Mouse (Mus musculus): ENCODE measurements around the gene Alg14. TPM values are rescaled to one million over a fixed set of nuclear protein-coding genes. Genes with fewer than 3 reads are reported as not detected.

Alg14 gene
- polyA plus RNA-seq, 1 experiment from 2014 or later, result 42.9 TPM

GRCm38 (mm10) chr3:121354861-121355470 lies 63.4 kb downstream of the Alg14 start:
- no peak overlapping the region for H3K27ac ChIP-seq (replicated peaks)
- no peak overlapping the region for H3K4me2 ChIP-seq (replicated peaks)
- H3K36me3 ChIP-seq, result no peaks in the 10 kb centered on the region
- no peak for ATAC-seq (ENCODE audit: insufficient number of reproducible peaks, low FRiP score, low TSS enrichment, low read depth)
- H3K9ac ChIP-seq, result no peak overlapping the region
- peaks cover 8% of the 10 kb centered on the region for H3K4me1 ChIP-seq
- 73% methylated on average over 18 of the region's 18 CpGs for WGBS
- H3K27me3 ChIP-seq, result no peaks in the 10 kb centered on the region
- no peak overlapping the region for H3K4me3 ChIP-seq (replicated peaks)
- no peaks in the 10 kb centered on the region for H3K9me3 ChIP-seq (replicated peaks)

DNA sequence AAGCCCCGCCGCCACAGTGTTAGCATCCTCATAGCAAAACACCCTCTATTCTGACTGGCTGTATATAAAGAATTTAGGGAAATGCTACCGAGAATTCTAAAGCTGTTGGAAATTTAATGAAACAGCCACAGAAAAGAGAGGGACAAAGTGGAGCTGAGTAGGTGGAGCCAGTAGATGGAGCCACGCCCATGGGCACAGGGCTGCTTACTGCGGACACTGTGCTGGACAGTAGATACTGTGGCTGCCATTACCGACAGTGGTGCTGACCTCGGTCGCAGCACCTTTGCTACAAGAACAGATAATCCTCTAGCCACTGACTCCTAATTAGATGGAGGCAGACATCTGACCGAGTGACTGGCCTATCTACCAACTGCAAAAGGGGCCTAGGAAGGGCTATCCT lies 64.0 kb downstream of the Alg14 start:
- H3K27ac ChIP-seq (replicated peaks), result no peak overlapping the region
- no peak overlapping the region for H3K4me3 ChIP-seq (replicated peaks)
- 0 out of 2 replicates have a peak, but pooled peaks cover 2% of the 10 kb centered on the region for H3K4me1 ChIP-seq
- WGBS, result 88% methylated on average over 9 of the region's 9 CpGs
- ATAC-seq (ENCODE audit: insufficient number of reproducible peaks, low FRiP score, low TSS enrichment, low read depth), result no peak
- no peaks in the 10 kb centered on the region for H3K9me3 ChIP-seq (replicated peaks)
- H3K9ac ChIP-seq, result no peak overlapping the region
- H3K36me3 ChIP-seq, result no peaks in the 10 kb centered on the region
- H3K27me3 ChIP-seq, result no peaks in the 10 kb centered on the region
- no peak overlapping the region for H3K4me2 ChIP-seq (replicated peaks)

DNA sequence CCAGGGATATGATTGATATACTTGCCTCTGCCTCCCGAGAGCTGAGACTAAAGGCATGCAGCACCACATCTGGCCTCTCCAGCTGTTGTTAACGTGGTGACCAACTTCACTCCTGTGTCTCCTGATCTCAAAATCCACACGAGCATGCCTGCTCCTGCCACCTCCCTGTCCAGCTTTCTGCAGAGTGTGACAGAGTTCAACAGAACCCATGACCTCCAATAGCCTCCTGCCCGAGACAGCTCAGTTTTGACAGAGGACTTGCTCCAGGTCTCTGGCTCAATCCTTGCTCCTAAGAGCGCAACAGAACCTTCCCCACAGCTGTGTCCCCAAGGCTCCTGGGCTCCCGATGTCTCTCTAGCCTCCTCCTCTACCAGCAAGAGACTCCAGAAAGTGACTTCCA lies 64.5 kb downstream of the Alg14 start:
- Histone ChIP-seq H3K27me3 (no peaks in the 10 kb centered on the region), H3K4me3 (replicated peaks) (no peak overlapping the region), H3K36me3 (no peaks in the 10 kb centered on the region), H3K27ac (replicated peaks) (no peak overlapping the region), H3K9me3 (replicated peaks) (no peaks in the 10 kb centered on the region), H3K4me2 (replicated peaks) (no peak overlapping the region), H3K9ac (no peak overlapping the region), H3K4me1 (no peaks in the 10 kb centered on the region)
- ATAC-seq (ENCODE audit: insufficient number of reproducible peaks, low FRiP score, low TSS enrichment, low read depth), result no peak
- WGBS, result 75% methylated on average over 6 of the region's 6 CpGs

DNA sequence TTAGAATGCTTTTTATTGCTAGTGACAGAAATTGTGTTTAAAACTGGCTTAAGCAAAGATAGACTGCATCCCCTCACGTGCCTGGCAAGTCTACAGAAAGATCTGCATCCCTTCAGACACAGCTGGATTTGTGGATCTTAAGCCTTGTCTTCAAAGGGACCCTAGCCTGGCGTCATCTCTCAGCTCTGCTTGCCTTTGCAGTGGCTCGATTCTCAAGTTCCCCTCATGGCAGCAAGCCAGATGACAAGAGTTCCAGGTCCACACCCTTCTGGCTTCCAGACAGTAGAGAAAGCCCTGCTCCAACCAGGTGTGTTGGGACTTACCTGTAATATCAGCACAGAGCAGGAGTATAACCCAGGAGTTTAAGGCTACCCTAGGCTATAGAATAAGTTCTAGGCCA lies 65.5 kb downstream of the Alg14 start:
- Histone ChIP-seq H3K9ac (no peak overlapping the region), H3K4me3 (replicated peaks) (no peak overlapping the region), H3K4me2 (replicated peaks) (no peak overlapping the region), H3K27me3 (no peaks in the 10 kb centered on the region), H3K4me1 (no peaks in the 10 kb centered on the region), H3K36me3 (no peaks in the 10 kb centered on the region), H3K9me3 (replicated peaks) (no peaks in the 10 kb centered on the region), H3K27ac (replicated peaks) (no peak overlapping the region)
- 27% methylated on average over 3 of the region's 3 CpGs for WGBS
- no peak for ATAC-seq (ENCODE audit: insufficient number of reproducible peaks, low FRiP score, low TSS enrichment, low read depth)

DNA sequence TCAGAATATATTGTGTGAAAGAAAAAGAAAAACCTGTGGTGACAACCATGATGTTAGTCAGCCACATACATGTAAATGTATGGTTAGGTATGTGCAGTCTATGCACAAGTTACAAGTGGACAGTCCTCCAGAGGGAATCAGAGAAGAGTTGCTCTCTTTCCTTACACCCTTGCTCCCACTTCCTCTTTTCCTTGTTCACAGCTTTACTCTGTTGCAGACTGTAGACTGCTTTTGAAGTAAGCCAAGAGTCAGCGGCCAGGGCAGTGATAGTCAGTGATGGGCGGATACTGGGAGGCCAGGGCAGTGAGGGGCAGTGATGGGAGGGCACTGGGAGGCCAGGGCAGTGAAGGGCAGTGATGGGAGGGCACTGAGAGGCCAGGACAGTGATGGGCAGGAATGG lies 66.7 kb downstream of the Alg14 start:
- no peak for ATAC-seq (ENCODE audit: insufficient number of reproducible peaks, low FRiP score, low TSS enrichment, low read depth)
- WGBS, result 57% methylated on average over 2 of the region's 2 CpGs
- no peak overlapping the region for H3K4me3 ChIP-seq (replicated peaks)

DNA sequence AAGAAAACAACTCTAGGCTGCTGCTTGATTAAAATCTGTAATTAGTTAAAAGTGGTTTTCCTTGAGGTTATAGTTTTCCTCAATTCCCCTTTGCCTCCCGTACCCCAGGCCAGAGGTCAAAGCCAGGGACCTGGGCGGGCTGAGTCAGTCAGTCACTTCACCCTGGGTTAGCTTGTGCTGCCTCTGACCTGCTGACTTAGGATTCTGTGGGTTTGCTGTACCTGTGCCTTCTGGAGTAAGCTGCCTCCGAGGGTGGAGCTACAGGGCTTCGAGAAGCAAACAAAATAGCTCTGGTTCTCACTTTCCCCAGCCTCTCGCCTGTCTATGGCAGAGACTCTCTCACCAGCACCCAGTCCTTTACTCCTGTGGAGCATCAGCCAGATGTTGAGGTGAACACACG lies 67.3 kb downstream of the Alg14 start:
- H3K4me2 ChIP-seq (replicated peaks), result no peak overlapping the region
- no peak overlapping the region for H3K4me3 ChIP-seq (replicated peaks)
- no peaks in the 10 kb centered on the region for H3K9me3 ChIP-seq (replicated peaks)
- no peak overlapping the region for H3K9ac ChIP-seq
- 69% methylated on average over 6 of the region's 6 CpGs for WGBS
- H3K36me3 ChIP-seq, result no peaks in the 10 kb centered on the region
- no peaks in the 10 kb centered on the region for H3K27me3 ChIP-seq
- ATAC-seq (ENCODE audit: insufficient number of reproducible peaks, low FRiP score, low TSS enrichment, low read depth), result no peak
- no peaks in the 10 kb centered on the region for H3K4me1 ChIP-seq
- no peak overlapping the region for H3K27ac ChIP-seq (replicated peaks)

More for the DNA sequence above, 66.7 kb downstream of the Alg14 start:
- Histone ChIP-seq H3K36me3 (no peaks in the 10 kb centered on the region), H3K4me2 (replicated peaks) (no peak overlapping the region), H3K27me3 (no peaks in the 10 kb centered on the region), H3K9ac (no peak overlapping the region), H3K27ac (replicated peaks) (no peak overlapping the region), H3K9me3 (replicated peaks) (no peaks in the 10 kb centered on the region), H3K4me1 (no peaks in the 10 kb centered on the region)

DNA sequence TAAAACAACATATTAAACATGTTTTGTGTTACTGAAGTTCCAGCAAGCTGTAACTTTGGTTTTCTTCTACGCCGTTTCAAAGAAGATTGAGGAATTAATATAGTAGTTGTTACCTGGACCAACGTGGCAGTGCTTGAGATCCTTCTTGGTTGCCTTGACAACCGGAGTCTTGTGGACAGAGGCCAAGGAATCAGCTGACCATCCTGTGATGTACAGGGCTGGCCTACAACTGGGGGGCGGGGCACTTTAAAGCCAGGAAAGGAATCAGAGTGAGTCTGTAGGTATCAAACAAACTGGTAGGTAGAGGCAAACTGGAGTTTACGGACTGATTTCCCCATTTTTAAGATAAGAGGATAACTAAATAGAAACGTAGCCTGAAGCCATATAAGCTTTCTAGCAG lies 67.7 kb downstream of the Alg14 start:
- Histone ChIP-seq H3K36me3 (no peaks in the 10 kb centered on the region), H3K4me1 (peaks cover under 1% of the 10 kb centered on the region; the same call in 1 of the 2 replicates), H3K4me3 (replicated peaks) (no peak overlapping the region), H3K4me2 (replicated peaks) (no peak overlapping the region), H3K27me3 (no peaks in the 10 kb centered on the region), H3K9ac (no peak overlapping the region), H3K9me3 (replicated peaks) (no peaks in the 10 kb centered on the region), H3K27ac (replicated peaks) (no peak overlapping the region)
- no peak for ATAC-seq (ENCODE audit: insufficient number of reproducible peaks, low FRiP score, low TSS enrichment, low read depth)
- WGBS, result 83% methylated on average over 7 of the region's 7 CpGs

- Histone ChIP-seq H3K27ac (replicated peaks) (no peak overlapping the region), H3K9ac (no peak overlapping the region), H3K36me3 (no peaks in the 10 kb centered on the region), H3K4me3 (replicated peaks) (no peak overlapping the region), H3K27me3 (no peaks in the 10 kb centered on the region), H3K4me1 (peaks cover 6% of the 10 kb centered on the region; the same call in 1 of the 2 replicates), H3K9me3 (replicated peaks) (no peaks in the 10 kb centered on the region), H3K4me2 (replicated peaks) (no peak overlapping the region)
- 41% methylated on average over 1 of the region's 1 CpGs for WGBS
- ATAC-seq (ENCODE audit: insufficient number of reproducible peaks, low FRiP score, low TSS enrichment, low read depth), result no peak
Measured at GRCm38 (mm10) chr3:121362002-121362401, 70.4 kb downstream of the Alg14 start.

- Histone ChIP-seq H3K9ac (no peak overlapping the region), H3K36me3 (no peaks in the 10 kb centered on the region), H3K4me3 (replicated peaks) (no peak overlapping the region), H3K9me3 (replicated peaks) (no peaks in the 10 kb centered on the region), H3K27me3 (no peaks in the 10 kb centered on the region), H3K4me2 (replicated peaks) (no peak overlapping the region), H3K27ac (replicated peaks) (no peak overlapping the region), H3K4me1 (peaks cover 6% of the 10 kb centered on the region; the same call in 1 of the 2 replicates)
- no peak for ATAC-seq (ENCODE audit: insufficient number of reproducible peaks, low FRiP score, low TSS enrichment, low read depth)
- 34% methylated on average over 4 of the region's 4 CpGs for WGBS
Measured at GRCm38 (mm10) chr3:121364388-121364787, 72.8 kb downstream of the Alg14 start.

DNA sequence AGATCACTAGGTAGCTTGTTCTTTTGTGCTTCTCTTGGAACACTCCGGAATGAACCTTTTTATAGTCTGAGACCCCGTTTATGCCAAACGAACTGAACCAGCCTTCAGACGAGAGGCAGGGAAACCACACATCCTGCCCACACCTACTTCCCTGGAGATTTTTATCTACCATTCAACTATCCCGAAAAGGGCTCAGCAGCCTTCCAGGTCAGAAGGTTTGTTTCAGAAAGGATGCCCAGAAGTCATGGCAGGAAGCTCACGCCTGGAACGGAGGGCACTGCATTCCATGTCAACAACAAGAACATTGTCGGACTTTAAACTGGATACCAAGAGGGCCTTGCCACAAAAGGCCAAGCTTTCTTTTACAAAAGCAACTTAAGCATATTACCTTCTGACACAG lies 73.6 kb downstream of the Alg14 start:
- no peaks in the 10 kb centered on the region for H3K9me3 ChIP-seq (replicated peaks)
- H3K36me3 ChIP-seq, result no peaks in the 10 kb centered on the region
- H3K4me1 ChIP-seq, result peaks cover 6% of the 10 kb centered on the region; the same call in 1 of the 2 replicates
- no peak for ATAC-seq (ENCODE audit: insufficient number of reproducible peaks, low FRiP score, low TSS enrichment, low read depth)
- H3K27ac ChIP-seq (replicated peaks), result 0 out of 2 replicates have a peak overlapping the region, but pooled peaks have one; percentile 13
- H3K4me3 ChIP-seq (replicated peaks), result no peak overlapping the region
- WGBS, result 52% methylated on average over 8 of the region's 8 CpGs
- no peak overlapping the region for H3K4me2 ChIP-seq (replicated peaks)
- no peaks in the 10 kb centered on the region for H3K27me3 ChIP-seq
- H3K9ac ChIP-seq, result no peak overlapping the region

- WGBS, result 86% methylated on average over 4 of the region's 4 CpGs
- H3K4me1 ChIP-seq, result peaks cover 26% of the 10 kb centered on the region
Measured at GRCm38 (mm10) chr3:121368616-121369015, 77.0 kb downstream of the Alg14 start.

DNA sequence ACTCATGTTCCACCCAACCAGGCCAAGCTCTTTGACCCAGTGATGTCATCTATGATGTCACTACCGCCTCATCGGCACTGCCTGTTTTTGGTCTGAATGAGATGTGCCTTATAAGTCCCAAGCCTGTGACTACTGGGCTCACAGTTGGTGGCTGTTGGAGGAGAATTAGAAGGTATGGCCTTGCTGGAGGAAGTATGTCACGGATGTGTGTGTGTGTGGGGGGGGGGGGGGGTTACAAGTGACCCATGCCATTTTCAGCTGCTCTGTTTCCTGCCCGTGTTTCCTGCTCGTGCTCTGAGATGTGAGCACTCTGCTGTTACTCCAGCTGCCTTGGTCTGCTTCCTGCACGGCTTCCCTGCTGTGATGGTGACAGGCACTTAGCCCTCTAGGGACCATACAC lies 77.9 kb downstream of the Alg14 start:
- Histone ChIP-seq H3K36me3 (no peaks in the 10 kb centered on the region), H3K9me3 (replicated peaks) (no peaks in the 10 kb centered on the region), H3K27me3 (no peaks in the 10 kb centered on the region), H3K27ac (replicated peaks) (no peak overlapping the region), H3K4me2 (replicated peaks) (no peak overlapping the region), H3K4me3 (replicated peaks) (no peak overlapping the region), H3K9ac (no peak overlapping the region), H3K4me1 (peaks cover 23% of the 10 kb centered on the region)
- 73% methylated on average over 6 of the region's 6 CpGs for WGBS
- ATAC-seq (ENCODE audit: insufficient number of reproducible peaks, low FRiP score, low TSS enrichment, low read depth), result no peak

More at GRCm38 (mm10) chr3:121368616-121369015, 77.0 kb downstream of the Alg14 start:
- ATAC-seq (ENCODE audit: insufficient number of reproducible peaks, low FRiP score, low TSS enrichment, low read depth), result no peak
- H3K9ac ChIP-seq, result no peak overlapping the region
- H3K4me2 ChIP-seq (replicated peaks), result no peak overlapping the region
- no peaks in the 10 kb centered on the region for H3K27me3 ChIP-seq
- H3K27ac ChIP-seq (replicated peaks), result no peak overlapping the region
- H3K36me3 ChIP-seq, result no peaks in the 10 kb centered on the region
- no peak overlapping the region for H3K4me3 ChIP-seq (replicated peaks)
- no peaks in the 10 kb centered on the region for H3K9me3 ChIP-seq (replicated peaks)

Data from embryonic facial prominence, embryonic 15.5 days (tissue).